Mouse (Mus musculus): ENCODE measurements around the gene Zfp683. TPM values are rescaled to one million over a fixed set of nuclear protein-coding genes. Genes with fewer than 3 reads are reported as not detected.

Gene Zfp683
- polyA plus RNA-seq, 1 experiment from 2014 or later = not detected

DNA sequence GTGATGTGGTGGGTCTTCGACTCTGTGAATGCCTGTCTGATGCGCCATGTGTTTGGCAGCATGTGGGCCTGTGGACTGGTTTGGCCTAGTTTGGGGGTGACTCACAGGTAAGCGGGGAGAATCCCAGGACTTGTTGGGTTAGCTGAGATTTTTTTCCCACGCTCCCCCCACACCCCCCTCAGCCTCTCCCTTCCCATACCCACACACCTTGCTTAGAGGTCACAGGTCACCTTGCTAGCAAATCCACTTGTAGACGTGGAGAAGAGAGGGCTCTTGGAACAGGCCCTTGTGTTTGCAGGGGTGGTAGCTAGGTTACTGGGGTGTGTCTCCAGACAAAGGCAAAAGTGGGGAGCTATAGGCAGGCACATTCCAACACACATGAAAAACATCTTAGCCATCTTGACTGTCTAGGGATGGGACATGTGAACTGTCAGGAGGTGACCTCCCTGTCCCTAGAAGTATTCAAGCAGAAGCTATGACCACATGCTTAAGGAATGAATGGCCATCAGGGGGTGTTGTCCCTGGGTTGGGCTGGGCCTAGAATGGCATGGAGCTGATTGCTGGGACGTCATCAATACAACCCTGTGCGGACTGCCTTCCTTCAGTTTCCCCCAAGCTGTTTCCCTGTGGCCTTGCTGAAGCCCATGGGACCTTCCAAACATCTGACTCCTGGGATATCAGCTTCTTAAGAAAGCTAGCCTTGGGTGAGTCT is 14.4 kb downstream of the Zfp683 start:
- DNase-seq (no peak), ATAC-seq (peak; percentile 50; the same call in 1 of the 2 replicates)
- 79% methylated on average over 7 of the region's 7 CpGs for WGBS (ENCODE audit: insufficient replicate concordance)
- Histone ChIP-seq H3K9ac (replicated peaks) (no peak overlapping the region), H3K4me3 (ENCODE audit: low read depth, low read length) (no peak overlapping the region), H3K27me3 (ENCODE audit: insufficient read depth, low read length) (no peaks in the 10 kb centered on the region), H3K4me2 (ENCODE audit: low read depth, low read length) (no peak overlapping the region), H3K27ac (ENCODE audit: low read depth) (0 out of 2 replicates have a peak overlapping the region, but pooled peaks have one; percentile 44), H3K9me3 (ENCODE audit: low read length) (no peaks in the 10 kb centered on the region), H3K36me3 (replicated peaks; ENCODE audit: insufficient read depth, low read length) (no peaks in the 10 kb centered on the region), H3K4me1 (ENCODE audit: insufficient read depth) (no peaks in the 10 kb centered on the region; the same call in 1 of the 2 replicates)
- no peak for TF ChIP-seq EP300 (IDR thresholded peaks at IDR 0.05; ENCODE audit: low read depth)
- TF ChIP-seq CTCF (IDR thresholded peaks at IDR 0.05; ENCODE audit: low read depth) = no peak

DNA sequence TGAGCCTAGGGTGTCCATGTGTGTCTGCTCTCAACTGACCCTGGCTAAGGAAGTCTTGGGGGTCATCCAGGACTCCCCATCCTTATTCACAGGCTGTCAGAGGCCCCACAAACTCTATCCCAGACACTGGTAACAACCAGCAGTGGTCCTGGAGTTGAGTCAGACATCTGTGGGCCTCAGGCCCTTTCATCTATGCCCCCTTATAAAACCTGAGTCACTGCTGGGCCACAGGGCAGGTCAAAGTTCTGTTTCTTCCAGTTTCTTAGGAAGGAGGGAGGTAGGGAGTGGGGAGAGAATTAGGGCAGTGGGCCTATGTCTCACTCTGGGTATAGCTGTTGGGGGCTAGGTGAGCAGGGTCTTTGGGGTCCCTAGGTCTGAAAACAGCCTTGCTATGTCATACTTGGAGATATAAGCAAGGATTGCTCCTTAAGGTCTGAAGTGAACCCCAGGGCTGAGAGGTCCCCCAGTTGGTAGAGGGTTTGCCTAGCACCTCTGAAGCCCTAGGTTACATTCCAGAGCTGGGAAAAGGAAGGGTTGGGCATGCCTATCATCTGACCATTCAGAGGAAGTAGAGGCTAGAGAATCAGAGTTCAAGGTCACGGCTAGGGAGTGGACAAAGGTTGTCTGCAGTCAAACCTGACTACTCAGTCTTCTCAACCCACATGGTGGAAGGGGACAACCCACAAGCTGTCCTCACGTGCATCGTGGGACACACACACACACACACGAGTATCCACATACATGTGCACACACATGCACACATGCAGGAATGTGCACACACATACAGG is 15.3 kb downstream of the Zfp683 start:
- WGBS (ENCODE audit: insufficient replicate concordance) = 73% methylated on average over 4 of the region's 4 CpGs
- no peaks in the 10 kb centered on the region for H3K9me3 ChIP-seq (ENCODE audit: low read length)
- no peak overlapping the region for H3K9ac ChIP-seq (replicated peaks)
- H3K27ac ChIP-seq (ENCODE audit: low read depth) = no peak overlapping the region
- no peaks in the 10 kb centered on the region for H3K27me3 ChIP-seq (ENCODE audit: insufficient read depth, low read length)
- H3K36me3 ChIP-seq (replicated peaks; ENCODE audit: insufficient read depth, low read length) = no peaks in the 10 kb centered on the region
- H3K4me3 ChIP-seq (ENCODE audit: low read depth, low read length) = no peak overlapping the region
- ATAC-seq = no peak
- no peak for DNase-seq
- H3K4me2 ChIP-seq (ENCODE audit: low read depth, low read length) = no peak overlapping the region
- no peaks in the 10 kb centered on the region; the same call in 1 of the 2 replicates for H3K4me1 ChIP-seq (ENCODE audit: insufficient read depth)
- no peak for TF ChIP-seq EP300 (IDR thresholded peaks at IDR 0.05; ENCODE audit: low read depth)
- TF ChIP-seq CTCF (IDR thresholded peaks at IDR 0.05; ENCODE audit: low read depth) = no peak

DNA sequence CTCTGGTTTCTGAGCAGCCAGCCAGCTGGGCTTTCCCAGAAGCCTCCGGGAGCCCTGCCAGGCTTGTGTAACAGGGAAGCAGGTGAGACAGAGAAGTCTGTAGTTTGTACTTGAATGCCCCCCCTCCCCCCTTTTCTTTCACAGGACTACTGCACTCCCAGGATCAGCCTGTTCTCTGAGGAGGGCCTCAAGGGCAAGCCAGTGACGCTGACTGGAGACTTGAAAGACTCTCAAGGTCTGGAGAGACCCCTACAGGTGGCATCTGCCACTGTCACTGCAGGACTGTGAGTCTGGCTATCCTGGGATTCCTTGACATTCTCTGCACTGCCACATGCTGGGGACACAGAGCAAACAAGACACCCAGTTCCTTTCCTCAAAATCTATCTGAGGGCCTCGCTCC is 25.1 kb downstream of the Zfp683 start:
- no peaks in the 10 kb centered on the region for H3K9me3 ChIP-seq (ENCODE audit: low read length)
- no peaks in the 10 kb centered on the region for H3K27me3 ChIP-seq (ENCODE audit: insufficient read depth, low read length)
- H3K27ac ChIP-seq (ENCODE audit: low read depth) = no peak overlapping the region
- H3K4me2 ChIP-seq (ENCODE audit: low read depth, low read length) = no peak overlapping the region
- TF ChIP-seq EP300 (IDR thresholded peaks at IDR 0.05; ENCODE audit: low read depth) = no peak
- TF ChIP-seq CTCF (IDR thresholded peaks at IDR 0.05; ENCODE audit: low read depth) = peak; percentile 66
- 23% methylated on average over 3 of the region's 3 CpGs for WGBS (ENCODE audit: insufficient replicate concordance)
- DNase-seq = no peak
- no peak for ATAC-seq
- H3K9ac ChIP-seq (replicated peaks) = no peak overlapping the region
- H3K4me1 ChIP-seq (ENCODE audit: insufficient read depth) = peaks cover 13% of the 10 kb centered on the region
- H3K36me3 ChIP-seq (replicated peaks; ENCODE audit: insufficient read depth, low read length) = no peaks in the 10 kb centered on the region
- H3K4me3 ChIP-seq (ENCODE audit: low read depth, low read length) = no peak overlapping the region

DNA sequence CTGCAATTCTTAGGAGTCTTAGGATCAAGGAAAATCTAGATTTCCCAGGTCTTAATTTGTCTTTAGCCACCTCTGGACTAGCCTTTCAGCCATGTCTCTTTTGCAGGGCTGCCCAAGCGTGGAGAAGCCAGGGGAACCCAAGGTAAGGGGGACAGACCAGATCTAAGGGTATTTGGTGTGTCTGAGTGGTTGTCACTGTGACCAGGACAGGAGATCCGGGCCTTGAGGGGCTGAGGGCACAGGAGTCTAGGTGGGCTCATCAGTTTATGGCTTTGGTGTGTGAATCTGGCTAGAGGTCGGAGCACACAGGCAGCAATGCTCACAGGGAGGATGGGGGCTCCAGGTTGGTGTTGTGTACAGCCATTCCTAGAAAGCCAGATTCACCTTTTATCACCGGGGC is 27.0 kb downstream of the Zfp683 start:
- Histone ChIP-seq H3K4me3 (ENCODE audit: low read depth, low read length) (no peak overlapping the region), H3K9me3 (ENCODE audit: low read length) (0 out of 2 replicates have a peak, but pooled peaks cover 4% of the 10 kb centered on the region), H3K4me2 (ENCODE audit: low read depth, low read length) (no peak overlapping the region), H3K36me3 (replicated peaks; ENCODE audit: insufficient read depth, low read length) (no peaks in the 10 kb centered on the region), H3K9ac (replicated peaks) (no peak overlapping the region), H3K27ac (ENCODE audit: low read depth) (no peak overlapping the region), H3K4me1 (ENCODE audit: insufficient read depth) (peaks cover 13% of the 10 kb centered on the region), H3K27me3 (ENCODE audit: insufficient read depth, low read length) (no peaks in the 10 kb centered on the region)
- 78% methylated on average over 4 of the region's 4 CpGs for WGBS (ENCODE audit: insufficient replicate concordance)
- DNase-seq (no peak), ATAC-seq (no peak)
- TF ChIP-seq CTCF (IDR thresholded peaks at IDR 0.05; ENCODE audit: low read depth) (no peak), EP300 (IDR thresholded peaks at IDR 0.05; ENCODE audit: low read depth) (no peak)

DNA sequence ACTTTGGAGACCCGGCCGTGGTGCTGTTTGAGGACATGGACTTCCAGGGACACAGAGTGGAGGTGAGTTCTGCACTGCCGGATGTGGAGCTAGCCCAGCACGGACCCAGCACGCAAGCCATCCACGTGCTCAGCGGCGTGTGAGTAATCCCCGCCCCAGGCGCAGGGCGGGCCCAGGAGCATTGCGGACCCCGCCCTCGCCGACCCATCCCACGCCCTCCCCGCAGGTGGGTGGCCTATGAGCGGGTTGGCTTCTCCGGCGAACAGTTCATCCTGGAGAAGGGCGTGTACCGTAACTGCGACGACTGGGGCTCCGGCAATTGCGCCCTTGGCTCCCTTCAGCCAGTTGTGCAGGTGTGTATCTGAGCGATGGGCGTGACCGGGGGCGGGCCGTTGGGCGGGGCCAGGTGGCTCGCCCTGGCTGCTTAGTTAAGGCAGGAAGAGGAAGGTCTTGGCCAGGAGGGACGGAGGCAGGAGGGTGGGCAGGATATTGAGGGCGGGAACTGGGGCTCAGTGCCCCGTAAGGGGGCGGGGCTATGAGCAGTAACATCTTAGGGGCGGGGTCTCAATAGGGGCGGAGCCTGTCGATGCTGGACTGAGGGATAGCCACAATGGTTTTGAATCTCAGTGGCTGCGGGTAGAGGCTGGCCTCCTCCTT is 28.2 kb downstream of the Zfp683 start:
- no peaks in the 10 kb centered on the region for H3K27me3 ChIP-seq (ENCODE audit: insufficient read depth, low read length)
- WGBS (ENCODE audit: insufficient replicate concordance) = under 1% methylated on average over 39 of the region's 41 CpGs
- DNase-seq (peak; percentile 89), ATAC-seq (peak; percentile 90)
- no peaks in the 10 kb centered on the region for H3K36me3 ChIP-seq (replicated peaks; ENCODE audit: insufficient read depth, low read length)
- H3K27ac ChIP-seq (ENCODE audit: low read depth) = no peak overlapping the region
- H3K9ac ChIP-seq (replicated peaks) = no peak overlapping the region
- H3K9me3 ChIP-seq (ENCODE audit: low read length) = 0 out of 2 replicates have a peak, but pooled peaks cover 4% of the 10 kb centered on the region
- H3K4me2 ChIP-seq (ENCODE audit: low read depth, low read length) = peak overlapping the region; percentile 74
- H3K4me1 ChIP-seq (ENCODE audit: insufficient read depth) = peaks cover 13% of the 10 kb centered on the region
- TF ChIP-seq CTCF (IDR thresholded peaks at IDR 0.05; ENCODE audit: low read depth) (no peak), EP300 (IDR thresholded peaks at IDR 0.05; ENCODE audit: low read depth) (no peak)
- peak overlapping the region; percentile 45 for H3K4me3 ChIP-seq (ENCODE audit: low read depth, low read length)

DNA sequence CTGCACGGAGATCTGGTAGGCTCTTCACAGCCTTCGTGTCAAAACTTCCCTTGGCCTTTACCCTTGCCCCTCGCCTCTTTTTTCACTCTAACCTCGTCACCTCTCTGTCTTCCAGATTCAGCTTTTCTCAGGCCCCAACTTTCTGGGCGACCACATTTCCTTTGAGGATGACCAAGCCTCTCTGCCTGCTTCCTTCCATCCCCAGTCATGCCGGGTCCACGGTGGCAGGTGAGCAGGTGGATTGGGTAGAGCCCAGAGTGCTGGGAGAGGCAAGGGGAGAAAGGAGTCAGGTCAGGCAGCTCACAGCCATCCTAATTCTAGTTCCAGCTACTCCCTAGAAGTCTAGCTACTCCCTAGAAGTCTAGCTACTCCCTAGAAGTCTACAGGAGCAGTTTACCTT is 28.8 kb downstream of the Zfp683 start:
- Histone ChIP-seq H3K36me3 (replicated peaks; ENCODE audit: insufficient read depth, low read length) (no peaks in the 10 kb centered on the region), H3K4me1 (ENCODE audit: insufficient read depth) (peaks cover 13% of the 10 kb centered on the region), H3K9ac (replicated peaks) (no peak overlapping the region), H3K27ac (ENCODE audit: low read depth) (no peak overlapping the region), H3K9me3 (ENCODE audit: low read length) (0 out of 2 replicates have a peak, but pooled peaks cover 4% of the 10 kb centered on the region), H3K27me3 (ENCODE audit: insufficient read depth, low read length) (no peaks in the 10 kb centered on the region), H3K4me3 (ENCODE audit: low read depth, low read length) (peak overlapping the region; percentile 45), H3K4me2 (ENCODE audit: low read depth, low read length) (peak overlapping the region; percentile 74)
- ATAC-seq = no peak
- WGBS (ENCODE audit: insufficient replicate concordance) = 10% methylated on average over 7 of the region's 7 CpGs
- DNase-seq = no peak
- TF ChIP-seq EP300 (IDR thresholded peaks at IDR 0.05; ENCODE audit: low read depth) = no peak
- no peak for TF ChIP-seq CTCF (IDR thresholded peaks at IDR 0.05; ENCODE audit: low read depth)

Measured in liver, postnatal 0 days (tissue).